Mouse (Mus musculus): Measurements from ENCODE around the gene Rusc2.

The Rusc2 gene

GRCm38 (mm10) chr4:43415221-43416070, 33.7 kb downstream of the Rusc2 start:
- DNase-seq (ENCODE audit: low spot score in 2 of 2), result no peak

- DNase-seq (ENCODE audit: low spot score in 2 of 2), result no peak
These were observed 34.3 kb downstream of the Rusc2 start for GRCm38 (mm10) chr4:43416071-43416490.

DNA sequence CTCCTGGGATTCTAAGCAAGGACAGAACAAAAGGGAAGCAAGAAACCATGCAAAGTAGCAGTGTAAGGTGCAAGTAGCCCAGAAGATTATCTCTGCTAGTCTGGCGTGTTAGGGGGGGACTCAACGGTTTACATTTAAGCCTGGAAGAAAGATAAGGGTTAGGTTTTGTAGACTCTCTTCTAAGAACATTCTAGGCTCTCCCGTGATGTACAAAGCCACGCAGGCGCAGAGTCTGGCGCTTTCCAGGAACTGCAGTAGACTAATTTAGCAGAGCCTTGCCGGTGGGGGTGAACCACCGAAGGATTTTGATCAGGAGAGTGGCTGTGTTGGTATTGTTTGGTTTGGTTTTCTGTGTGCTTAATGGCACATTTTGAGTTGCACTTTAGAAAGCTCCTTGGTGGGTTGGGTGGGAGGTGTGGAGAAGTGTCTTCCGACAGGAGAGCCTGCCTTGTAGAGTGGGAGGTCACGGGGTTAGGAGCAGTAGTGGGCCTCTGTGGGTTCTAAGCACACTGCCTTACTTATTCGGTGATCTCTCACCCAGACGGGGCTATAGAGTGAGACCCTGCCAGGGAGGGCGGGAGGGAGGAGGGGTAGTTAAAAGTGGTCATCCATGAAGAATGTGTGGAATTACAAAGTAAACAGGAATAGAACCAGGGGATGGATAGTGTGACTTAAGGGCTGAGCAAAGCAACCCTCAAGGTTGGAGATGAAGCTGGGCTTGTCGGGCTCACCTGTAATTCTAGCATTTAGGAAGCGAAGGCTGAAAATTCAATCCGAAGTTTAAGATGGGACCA, 35.7 kb downstream of the Rusc2 start:
- no peak for DNase-seq (ENCODE audit: low spot score in 2 of 2)

GRCm38 (mm10) chr4:43418450-43418849, 36.7 kb downstream of the Rusc2 start:
- no peak for DNase-seq (ENCODE audit: low spot score in 2 of 2)

DNA sequence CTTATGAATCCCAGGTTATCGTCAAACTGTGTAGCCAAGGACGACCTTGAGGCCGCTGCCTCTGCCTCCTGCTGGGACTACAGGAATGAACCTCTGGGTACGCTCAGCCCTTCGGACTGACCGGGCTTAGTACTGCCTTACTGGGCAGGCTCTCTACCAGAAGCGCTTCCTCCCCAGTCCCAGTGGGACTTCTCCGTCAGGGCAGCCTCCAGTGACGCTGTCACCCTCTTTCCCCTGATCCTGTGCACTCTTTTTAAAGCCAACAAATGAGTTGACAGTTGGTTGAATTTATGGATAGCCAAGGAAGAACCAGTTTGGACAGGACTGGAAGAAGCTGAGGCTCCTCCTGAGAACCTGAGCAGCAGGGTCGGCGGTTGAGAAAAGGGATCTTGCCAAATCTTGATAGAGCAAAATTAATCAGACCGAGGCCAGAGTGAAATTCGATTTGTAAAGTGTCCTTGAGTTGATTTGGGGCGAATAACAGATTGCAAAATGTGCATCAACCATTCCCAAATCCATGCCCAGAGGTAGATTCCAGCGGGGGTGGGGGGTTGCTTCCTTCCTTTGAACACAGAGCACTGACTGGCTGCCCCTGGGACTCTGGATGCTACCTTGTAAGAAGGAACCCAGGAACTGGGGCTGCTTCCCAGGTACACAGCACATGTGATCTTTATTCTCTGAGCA, 37.3 kb downstream of the Rusc2 start:
- no peak for DNase-seq (ENCODE audit: low spot score in 2 of 2)

GRCm38 (mm10) chr4:43419801-43420281, 38.1 kb downstream of the Rusc2 start:
- DNase-seq (ENCODE audit: low spot score in 2 of 2), result no peak

DNA sequence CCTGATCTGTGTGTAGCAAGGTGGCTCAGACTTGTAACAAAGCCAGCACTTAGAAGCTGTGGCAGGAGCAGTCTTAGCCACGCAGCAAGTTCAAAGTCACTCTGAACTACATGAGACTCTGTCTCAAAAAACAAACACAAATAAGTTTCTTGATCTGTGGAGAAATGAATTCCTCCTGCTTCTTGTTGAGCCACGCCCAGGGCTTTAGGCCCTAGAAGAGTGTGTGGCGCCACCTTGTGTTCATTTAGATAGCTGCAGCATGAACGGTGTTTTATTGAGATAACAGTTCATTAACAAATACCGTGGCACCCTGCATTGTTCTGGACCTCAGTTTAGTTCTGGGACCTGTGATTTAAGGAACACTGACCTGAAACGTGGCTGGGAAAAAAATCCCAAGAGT, 38.5 kb downstream of the Rusc2 start:
- DNase-seq (ENCODE audit: low spot score in 2 of 2), result peak; percentile 44 to 79

DNA sequence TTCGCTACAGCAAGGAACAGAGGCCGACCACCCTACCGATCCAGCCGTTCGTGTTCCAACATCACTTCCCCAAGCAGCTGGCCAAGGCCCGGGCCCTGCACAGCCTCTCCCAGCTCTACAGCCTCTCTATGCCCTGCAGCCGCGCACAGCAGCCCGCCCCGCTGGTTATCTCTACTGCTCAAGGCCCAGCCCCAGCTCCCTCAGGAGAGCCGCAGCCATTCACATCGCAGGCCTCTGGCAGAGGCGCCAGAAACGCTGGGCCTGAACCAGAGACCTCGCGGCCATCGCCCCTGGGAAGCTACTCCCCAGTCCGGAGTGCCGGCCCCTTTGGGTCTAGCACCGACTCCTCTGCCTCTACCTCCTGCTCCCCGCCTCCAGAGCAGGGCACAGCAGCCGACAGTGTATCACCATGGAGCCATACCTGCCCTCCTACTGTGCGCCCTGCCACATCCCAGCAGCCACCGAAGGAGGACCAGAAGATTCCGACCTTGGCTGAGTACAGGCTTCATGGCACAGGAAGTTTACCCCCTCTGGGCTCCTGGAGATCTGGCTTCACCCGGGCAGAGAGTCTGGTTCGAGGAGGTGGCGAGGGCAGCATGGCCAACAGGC, 40.0 kb downstream of the Rusc2 start:
- DNase-seq (ENCODE audit: low spot score in 2 of 2), result no peak

DNA sequence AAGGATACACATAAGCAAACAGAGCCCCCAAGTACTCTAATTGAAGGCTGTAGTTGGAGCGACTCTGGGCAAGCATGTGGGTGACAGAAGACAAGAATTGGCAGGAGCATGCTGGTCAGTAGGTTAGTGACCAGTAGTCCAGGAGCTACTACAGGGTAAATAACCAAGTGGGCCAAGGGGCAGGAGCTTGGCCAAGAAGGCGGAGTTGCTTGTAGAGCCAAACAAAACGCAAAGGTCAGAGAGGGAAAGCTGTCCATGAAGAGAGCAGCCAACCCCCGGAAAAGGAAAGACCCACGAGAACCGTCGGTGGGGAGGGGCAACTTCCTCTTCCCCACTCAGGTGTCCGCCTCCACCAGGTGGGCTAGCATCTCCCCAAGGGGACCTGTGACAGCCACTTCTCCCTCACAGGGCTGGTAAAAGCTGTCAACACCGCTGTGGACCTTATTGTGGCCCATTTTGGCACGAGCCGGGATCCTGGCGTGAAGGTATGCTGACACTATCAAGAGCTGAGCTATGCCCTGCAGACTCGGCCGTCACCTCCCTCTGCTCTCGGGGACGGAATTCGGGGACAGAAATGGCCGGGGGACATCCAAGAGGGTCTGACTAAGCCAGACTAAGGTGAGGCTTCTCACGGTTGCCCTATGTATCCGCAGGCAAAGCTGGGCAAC, 41.6 kb downstream of the Rusc2 start:
- DNase-seq (ENCODE audit: low spot score in 2 of 2), result no peak

GRCm38 (mm10) chr4:43424072-43424471, 42.3 kb downstream of the Rusc2 start:
- DNase-seq (ENCODE audit: low spot score in 2 of 2), result no peak

GRCm38 (mm10) chr4:43425197-43425596, 43.4 kb downstream of the Rusc2 start:
- DNase-seq (ENCODE audit: low spot score in 2 of 2), result no peak

DNA sequence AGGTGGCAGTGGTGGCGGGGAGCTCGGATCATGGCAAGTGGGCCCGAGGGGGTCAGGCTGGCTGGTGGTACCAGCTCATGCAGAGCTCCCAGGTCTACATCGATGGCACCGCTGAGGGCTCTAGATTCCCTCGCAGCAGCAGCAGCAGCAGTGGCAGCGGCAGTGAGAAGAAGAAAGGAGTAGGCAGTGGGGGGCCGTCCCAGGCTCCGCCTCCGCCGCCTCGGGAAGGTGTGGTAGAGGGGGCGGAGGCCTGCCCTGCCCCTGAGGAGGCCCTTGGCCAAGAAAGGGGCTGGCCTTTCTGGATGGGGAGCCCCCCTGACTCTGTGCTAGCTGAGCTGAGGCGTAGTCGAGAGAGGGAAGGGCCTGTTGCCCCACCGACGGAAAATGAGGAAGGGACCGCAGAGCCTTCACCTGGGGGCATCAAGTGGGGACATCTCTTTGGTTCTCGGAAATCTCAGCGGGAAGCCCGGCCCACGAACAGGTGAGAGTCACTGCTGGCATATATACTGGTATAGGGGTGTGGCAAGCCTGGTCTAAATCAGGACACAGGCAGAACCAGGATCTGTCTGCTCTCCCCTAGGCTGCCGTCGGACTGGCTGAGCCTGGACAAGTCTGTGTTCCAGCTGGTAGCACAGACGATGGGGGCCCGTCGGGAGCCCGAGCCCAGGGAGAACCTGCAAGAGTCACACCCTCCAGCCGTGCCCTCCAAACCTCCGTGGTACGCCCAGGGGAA, 44.0 kb downstream of the Rusc2 start:
- DNase-seq (ENCODE audit: low spot score in 2 of 2), result no peak

DNA sequence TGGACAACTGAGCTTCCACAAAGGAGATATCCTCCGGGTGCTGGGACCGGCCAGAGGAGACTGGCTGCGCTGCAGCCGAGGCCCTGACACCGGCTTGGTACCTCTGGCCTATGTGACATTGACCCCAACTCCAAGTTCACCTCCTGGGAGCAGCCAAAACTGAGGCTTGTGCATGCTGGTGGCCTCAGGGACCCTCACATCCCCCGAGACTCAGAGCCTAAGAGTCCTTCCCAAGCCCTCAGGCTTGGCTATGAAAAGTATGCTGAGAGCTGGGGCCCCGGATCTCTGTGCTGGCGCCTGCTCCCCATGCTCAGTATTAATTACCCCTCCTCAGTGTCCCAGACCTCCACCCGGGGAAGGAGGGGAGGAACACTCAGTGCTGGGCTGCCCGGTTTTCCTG, 44.7 kb downstream of the Rusc2 start:
- DNase-seq (ENCODE audit: low spot score in 2 of 2), result no peak

GRCm38 (mm10) chr4:43427501-43428179, 45.9 kb downstream of the Rusc2 start:
- DNase-seq (ENCODE audit: low spot score in 2 of 2), result no peak

DNA sequence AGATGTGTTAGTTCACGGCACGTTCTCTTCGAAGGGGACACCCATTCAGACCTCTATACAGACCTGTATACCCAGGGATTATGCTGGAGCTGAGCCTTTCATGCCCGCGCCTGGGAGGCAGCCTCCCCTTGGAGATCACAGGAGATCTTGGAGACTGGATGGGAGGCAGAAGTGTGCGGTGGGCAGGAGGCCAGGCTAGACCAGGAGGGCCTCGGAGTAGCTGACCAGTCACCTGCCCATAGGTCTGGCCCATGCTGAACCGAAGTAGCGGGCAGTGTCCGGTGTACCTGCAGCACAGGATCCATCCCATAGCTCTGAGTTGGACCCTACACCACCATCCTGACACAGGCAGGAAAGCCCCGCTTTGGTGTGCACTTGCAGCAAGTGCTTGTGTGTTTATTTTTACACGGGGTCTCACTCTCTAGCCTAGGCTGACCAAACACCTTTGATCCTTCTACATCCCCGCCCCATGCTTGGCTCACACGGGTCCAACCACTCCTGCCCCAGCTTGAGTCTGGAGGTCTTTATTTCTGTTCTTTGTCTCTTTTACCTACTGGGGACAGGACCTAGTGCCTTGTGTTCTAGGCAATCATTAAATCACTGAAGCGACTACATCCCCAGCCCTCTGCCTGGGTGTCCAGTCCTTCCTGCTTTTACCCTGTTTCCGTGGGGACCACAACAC, 46.5 kb downstream of the Rusc2 start:
- DNase-seq (ENCODE audit: low spot score in 2 of 2), result no peak

- no peak for DNase-seq (ENCODE audit: low spot score in 2 of 2)
These were observed 47.2 kb downstream of the Rusc2 start, which contains the start of gene Fam166b for GRCm38 (mm10) chr4:43428946-43429345. TSS of gene Fam166b (minus strand) at chr4:43429134.

DNA sequence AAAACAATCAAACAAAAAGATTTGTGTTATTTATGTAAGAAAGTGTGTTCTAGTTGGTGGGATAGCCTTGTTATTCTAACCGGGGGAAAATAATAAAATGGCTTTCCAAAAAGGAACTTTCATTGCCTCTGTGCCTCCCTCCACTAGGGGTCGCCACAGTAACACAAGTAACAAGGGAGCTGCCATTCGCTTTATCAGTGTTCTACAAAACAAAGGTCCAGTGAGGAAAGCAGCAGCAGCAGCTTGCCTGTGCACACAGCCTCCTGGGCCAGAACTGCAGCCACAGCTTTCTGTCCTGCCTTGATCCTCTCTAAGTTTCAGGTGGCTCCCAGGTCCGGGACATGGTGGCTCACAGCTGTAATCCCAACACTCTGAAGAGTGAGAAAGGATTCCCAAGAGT, 49.9 kb downstream of the Rusc2 start:
- peak; percentile 64 to 88 for DNase-seq (ENCODE audit: low spot score in 2 of 2)

DNA sequence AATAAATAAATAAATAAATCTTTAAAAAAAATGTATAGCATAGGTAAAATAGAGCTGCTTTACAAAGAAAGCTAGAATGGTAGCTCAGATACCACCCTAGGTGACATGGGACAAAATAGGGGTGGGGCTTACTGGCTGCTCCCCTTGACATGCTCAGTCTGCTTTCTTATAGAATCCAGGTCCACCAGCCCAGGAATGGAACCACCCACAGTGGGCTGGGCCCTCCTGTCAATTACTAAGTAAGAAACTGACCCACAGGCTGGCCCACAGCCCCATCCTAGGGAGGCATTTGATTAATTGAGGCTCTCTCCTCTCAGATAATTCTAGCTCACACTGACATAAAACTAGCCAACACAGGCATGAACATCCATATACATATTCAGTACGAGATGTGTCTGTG, 51.1 kb downstream of the Rusc2 start:
- no peak for DNase-seq (ENCODE audit: low spot score in 2 of 2)

- no peak for DNase-seq (ENCODE audit: low spot score in 2 of 2)
These were observed 59.9 kb downstream of the Rusc2 start, which contains the start of gene Tesk1 for GRCm38 (mm10) chr4:43441639-43442038. TSS of gene Tesk1 (plus strand) at chr4:43441939.

All from spleen, postnatal 10 days (tissue).